Mouse (Mus musculus): ENCODE results near the gene Slc7a7.

DNA sequence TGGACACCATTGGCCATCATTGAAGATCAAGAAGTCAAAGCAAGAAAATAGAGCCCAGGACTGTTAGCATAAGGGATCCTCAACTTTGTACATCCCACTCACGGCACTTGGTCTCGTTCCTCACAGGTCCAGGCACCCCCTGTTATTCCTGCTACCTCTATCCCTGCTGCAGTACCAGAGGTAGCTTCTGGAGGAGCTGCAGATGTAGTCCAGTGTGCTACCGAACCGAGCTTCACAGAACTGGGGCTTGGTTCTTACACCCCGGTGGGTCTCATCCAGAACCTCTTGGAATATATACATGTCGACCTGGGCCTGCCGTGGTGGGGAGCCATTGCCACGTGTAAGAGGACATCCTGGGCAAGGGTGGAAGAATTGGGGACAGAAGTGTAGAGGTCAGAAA is 54.4 kb downstream of the Slc7a7 start:
- TF ChIP-seq CTCF (IDR thresholded peaks at IDR 0.05; ENCODE audit: low read depth) (no peak), EP300 (IDR thresholded peaks at IDR 0.05; ENCODE audit: low read depth) (no peak)

Data from liver, embryonic 14.5 days (tissue).